Mouse (Mus musculus) cerebellum, adult 8-10 months (tissue): ENCODE measurements around the gene Rnase1.

ENCODE experiments used
- DNase-seq: peaks from one replicate; pipeline ENCODE4 v3.0.0; 2022

The Rnase1 gene

DNA sequence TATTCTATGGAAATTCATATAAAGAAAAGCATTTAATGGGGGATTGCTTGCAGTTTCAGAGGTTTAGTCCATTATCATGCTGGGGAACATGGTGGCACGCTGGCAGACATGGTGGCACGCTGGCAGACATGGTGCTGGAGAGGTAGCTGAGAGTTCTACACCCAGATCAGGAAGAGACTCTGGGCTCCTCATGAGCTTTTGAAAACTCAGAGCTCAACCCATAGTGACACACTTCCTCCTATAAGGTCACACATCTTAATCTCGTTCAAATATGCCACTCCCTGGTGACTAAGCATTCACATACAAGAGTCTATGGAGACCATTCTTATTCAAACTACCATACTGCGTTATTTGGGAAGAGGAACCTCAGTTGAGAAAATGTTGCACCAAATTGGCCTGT, 14.2 kb downstream of the Rnase1 start:
- DNase-seq, result no peak

DNA sequence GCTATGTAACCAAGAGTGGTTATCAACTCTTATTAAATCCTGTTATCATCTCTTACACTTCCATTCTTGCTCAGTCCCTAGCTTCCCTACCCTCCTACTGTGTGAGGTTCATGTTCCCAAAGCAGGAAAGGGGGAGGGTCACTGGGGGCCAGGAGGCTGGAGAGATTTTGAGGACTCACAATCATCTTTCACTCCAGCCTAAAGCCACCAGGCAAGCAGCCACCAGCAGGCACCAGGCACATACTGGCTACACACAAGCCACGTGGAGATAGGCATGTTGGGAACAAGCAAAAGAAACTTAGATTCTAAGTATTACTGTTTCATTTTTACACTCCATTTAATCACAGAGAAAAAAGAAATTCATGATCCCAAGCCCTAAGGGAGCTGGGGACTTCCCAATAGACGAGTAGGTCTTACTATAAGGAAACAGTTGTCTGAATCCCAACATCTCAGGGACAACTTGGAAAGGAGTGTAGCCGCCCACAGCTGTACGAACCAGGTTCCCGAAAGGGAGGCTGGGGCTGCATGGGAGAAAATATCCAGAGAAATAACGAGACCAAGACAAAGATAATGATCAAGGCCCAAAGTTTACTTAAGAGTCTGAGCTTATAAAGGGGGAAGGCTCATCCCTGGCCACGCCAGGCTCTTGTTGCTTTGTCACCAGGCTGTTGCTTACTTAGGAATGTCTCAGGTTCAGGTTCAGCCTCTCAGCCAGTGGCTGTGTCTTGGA, 15.3 kb downstream of the Rnase1 start:
- no peak for DNase-seq

DNA sequence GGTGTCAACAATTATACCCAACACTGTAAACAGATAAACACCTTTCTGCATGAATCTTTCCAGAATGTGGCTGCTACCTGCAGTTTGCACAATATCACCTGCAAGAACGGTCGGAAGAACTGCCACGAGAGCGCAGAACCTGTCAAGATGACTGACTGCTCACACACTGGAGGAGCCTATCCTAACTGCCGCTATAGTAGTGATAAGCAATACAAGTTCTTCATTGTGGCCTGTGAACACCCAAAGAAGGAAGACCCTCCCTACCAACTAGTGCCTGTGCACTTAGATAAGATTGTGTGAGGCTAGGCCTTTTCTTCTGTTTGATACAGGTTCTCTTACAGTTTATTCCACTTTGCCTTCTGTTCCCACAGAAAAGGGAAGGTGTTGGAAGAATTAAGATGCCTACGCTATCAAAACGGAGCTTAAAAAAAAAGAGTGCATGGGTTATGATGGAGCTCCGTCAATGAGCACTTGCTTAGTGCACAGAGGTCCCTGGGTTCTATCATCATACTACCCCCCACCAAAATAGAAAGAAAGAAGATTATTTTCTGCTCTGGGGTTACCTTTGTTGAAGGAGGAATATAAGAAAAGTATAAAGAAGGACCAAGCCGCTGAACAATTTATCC, 16.2 kb downstream of the Rnase1 start:
- no peak for DNase-seq

DNA sequence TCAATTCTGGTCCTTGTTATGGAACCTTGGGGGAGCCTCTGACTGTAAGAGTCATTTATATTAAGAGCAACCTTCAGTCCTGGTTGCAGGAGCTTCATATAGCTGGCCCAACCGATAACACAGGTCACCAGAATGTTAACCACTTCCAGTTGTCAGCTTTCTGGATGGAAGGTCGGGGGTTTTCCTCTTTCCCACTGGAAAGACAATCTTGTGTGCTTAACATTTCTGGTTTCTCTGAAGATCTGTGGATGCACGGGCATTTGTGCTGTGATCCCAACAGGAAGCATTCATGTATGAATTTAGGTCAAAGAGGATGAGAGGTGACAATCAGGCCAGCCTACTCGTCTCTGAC, 17.0 kb downstream of the Rnase1 start:
- DNase-seq, result no peak

DNA sequence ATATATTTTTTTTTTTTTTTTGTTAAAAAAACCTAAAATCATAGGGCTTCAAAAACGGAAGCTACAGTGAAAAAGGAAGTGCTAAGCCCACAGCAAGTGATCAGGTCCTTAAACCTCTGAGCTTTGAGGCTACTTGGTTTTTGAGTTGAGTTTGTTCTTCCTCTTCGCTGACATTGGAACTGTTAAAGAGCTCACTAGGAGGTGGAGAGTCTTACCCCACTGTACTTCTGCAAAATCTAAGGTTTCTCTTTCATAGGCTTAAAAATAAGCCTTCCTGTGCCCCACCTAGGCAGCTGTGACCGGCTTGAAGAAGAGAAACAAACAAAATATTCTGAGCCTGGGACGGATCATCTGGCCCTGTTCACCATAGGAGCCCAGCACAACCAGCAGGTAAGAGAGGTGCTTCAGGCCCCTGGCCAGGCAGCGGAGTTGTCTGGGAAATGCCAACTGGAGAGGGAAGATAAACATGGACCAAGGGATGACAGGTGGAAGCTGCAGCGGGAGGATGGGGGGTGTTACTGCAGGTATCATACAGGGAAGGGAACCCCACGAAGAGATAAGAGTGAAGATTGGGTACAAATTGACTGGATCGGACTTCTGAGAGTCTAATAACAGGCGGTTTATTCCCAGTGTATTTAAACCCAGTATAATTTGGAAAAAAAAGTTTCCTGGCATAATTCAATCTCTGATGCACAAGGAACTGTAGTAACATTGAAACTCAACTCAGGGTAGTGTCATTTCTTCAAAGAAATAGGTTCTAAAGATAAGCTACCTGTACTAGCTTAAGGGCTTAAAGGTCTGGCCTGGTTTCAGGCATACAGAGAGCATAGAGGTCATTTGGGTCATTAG, 17.6 kb downstream of the Rnase1 start:
- DNase-seq, result no peak

DNA sequence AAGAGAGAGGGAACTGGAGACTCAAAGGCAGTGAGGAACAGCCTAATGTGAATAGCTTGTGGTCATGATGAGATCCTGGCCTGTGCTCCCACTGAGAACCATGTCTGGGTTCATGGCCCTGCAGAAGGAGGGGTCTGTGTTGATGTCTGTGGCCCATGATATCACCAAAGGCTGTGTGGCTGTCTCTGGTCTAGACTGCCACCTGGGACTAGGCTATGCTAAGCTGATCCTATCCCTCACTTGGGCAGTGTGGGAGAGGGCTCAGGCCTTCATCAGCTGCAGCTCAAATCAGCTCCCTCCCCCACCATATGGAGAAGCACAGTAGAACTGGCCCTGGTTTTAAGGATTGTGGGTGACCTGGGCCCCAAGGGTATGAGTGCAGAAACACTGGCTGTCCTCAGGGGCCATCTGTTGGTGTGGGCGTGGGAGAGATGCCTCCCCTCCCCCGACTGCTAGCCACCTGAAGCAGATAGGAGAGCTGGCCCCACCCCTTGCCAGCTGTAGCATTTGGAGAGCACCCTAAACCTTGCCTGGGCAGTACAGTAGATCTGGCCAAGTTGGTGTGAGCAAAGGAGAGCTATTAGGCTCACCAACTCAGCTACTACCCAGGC, 18.8 kb downstream of the Rnase1 start:
- no peak for DNase-seq

DNA sequence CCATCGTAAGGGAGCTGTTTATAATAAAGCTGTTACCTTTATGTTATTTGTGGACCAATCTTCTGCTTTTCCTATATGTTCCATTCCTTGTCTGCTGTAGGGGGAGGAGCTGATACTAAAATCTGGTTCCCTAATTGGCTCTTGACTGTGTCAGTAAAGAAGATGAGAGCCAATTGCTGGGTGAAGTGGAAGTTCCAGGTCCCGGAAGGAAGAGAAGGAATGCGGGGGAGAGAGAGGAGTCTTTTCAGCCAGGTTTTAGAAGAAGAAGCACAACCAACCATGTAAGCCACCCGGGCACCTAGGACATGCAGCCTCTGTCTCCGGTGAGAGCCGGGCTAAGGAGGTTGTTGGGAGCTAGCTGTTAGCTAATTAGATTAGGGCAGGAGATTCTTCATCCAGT, 20.9 kb downstream of the Rnase1 start:
- DNase-seq, result no peak

DNA sequence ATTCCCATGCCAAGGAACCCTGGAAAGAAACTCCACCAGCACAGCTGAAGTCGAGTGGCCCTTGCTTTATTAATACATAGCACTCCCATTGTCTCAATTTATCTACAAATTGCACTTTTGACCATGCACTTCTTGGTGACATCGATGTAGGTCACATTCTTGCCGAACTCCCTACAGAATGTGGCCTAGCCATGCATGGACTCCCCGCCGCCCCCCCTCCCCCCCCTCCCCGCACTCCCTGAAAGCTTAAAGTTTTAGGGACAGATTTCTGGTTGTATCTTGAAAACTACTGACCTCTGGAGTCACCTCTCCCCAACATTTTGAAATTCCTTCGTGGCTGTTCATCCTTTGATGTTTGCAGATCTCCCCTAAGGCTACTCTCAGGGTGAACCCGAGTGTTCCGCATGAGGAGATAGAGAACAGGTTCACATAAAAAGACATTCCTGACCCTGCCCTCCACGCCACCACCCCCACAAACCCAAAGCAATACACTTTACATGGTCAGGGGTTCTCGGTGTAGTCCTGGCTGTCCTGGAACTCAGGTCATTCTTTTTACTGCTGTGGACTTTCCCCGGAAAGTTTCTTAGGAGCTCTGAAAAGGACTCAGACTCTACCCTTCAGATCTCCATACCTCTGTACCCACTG, 32.5 kb downstream of the Rnase1 start, which contains the start of gene Eddm3b:
Eddm3b (plus strand) TSS at position 511 of the 645 bp plus-strand sequence.
- no peak for DNase-seq

DNA sequence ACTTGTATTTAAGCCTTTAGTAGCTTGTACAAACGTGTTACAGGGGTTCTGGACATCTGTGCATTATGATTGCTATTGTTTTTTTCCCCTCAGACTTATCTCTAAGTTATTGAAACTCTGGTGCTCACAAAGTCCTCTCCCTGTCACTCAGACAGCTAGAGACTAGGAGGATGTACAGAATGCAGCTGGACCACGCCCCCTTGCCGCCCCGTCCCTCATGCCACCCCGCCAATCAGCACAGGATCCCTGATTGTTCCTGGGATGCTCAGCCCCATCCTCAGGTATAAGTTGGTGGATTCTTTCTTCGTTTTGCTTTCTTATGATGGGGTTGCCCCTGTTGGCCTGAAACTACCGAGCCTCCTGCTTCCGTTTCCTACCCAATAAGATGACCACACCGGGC, 33.1 kb downstream of the Rnase1 start:
- DNase-seq, result no peak

DNA sequence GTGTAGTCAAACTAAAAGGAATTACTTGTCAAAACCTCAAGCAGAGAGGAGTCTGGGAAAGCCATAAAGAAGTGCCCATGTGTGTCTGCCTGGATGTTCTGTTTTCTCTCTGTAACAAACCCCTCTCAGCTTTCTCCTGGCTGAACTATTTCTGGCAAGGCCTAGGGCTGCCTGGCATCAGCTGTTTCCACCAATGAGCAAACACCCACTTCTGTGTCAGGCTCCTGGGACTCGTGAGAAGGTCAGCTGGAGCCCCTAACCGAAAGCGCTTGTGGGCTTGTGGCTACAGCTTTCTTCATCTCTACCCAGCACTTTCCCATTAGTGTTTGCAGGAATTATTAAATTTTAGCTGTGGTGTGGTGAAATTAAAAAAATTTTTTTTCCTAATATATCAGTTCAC, 34.6 kb downstream of the Rnase1 start:
- no peak for DNase-seq

DNA sequence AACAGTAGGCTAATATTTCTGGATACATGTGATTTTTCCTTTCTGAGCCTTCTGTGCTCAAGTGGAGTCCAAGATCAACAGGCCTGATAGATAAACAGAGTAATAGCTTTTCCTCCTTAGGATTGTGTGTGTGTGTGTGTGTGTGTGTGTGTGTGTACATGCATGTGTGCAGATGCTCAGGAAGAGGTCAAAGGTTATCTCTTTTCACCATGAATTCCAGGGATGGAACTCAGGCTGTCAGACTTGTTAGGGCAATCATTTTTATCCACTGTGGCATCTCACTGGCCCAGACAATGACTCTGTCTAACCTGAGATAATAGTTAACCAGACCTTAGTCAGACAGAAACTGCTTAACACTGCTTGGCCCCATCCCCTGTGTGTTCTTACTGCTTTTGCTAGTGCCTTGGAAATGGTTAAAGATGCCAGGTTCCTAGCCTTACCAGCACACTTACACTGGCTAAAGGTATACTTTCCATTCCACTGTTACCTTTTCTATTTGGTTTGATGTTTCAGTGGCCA, 40.1 kb downstream of the Rnase1 start:
- no peak for DNase-seq

DNA sequence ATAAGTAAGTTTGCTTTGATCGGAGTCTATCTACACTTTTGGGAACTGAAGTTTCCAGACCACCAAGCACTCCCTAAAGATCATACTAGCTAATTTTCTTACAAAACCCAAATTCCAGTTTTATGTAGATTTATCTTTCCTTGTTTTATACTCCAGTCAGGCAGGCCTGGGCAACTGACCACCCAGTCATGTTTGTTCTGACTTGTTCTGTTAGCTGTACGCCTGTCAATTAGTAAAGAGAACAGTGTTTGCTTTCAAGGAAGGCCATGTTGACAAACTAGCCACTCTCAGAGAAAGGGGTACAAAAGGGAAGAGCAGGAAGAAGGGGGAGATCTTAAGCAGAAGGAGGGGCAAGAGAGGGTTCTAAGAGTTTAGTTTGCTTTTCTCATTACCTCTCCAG, 42.2 kb downstream of the Rnase1 start:
- no peak for DNase-seq

DNA sequence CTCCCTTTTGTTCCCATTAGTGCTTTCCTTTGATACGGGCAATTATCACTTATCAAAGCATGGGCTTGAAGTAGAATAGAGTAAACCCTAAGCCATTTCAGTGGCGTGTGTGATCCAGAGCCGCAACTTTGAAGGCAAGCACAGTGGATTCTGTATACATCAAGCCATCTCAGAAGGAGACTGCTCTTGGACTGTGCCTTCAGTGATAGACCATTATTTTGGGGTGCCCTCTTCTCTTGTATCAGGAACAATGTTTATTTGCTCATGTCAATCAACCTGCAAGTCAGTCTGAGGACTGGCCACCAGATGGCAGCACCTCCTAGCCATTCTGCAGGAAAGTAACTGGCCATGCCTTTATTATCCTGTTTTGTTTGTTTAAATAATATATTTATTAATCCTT, 43.4 kb downstream of the Rnase1 start:
- peak; percentile 50 for DNase-seq

DNA sequence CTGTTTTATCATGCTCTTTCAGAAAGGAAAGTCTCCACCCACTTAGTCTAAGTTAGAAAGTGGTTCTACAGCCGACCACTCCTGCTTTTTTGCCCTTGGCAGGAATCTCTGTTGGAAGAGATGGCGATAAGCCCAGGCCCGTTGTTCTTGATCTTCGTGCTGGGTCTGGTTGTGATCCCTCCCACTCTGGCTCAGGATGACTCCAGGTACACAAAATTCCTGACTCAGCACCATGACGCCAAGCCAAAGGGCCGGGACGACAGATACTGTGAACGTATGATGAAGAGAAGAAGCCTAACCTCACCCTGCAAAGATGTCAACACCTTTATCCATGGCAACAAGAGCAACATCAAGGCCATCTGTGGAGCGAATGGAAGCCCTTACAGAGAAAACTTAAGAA, 45.3 kb downstream of the Rnase1 start:
- DNase-seq, result no peak

DNA sequence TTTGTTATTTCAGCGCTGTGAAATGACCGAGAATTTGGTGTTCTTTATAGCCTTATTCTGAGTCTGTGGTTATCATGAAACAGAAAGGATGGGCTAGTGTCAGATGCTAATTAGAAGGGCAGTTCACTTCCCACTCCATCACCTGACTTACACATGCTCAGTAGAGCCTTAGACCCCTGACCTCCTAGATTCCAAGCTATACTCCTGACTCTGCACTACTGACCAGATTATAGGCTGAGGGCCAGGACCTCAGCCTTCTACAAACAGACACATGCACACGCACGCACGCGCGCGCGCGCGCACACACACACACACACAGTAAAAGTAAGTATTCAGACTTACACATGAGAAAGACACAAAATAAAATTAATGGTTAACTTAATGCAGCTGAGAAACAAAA, 47.7 kb downstream of the Rnase1 start:
- no peak for DNase-seq

DNA sequence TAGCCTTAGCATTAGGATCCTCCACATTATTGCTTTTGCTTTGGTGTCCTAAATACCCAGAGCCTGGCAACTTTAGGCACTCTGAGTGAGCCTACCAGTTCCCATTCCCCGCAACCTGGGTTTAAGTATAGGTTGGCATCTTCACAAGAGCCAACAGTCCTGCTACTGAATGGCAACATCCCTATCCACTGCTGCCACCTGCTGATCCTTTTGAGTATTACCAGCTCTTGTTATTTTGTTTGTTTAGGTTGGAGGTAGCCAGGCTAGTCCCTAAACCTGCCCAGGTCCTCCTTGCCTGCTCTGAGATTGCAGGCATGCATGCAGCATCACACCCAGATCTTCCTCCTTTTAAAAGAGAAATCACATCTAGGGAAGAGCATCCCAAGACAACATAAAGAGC, 48.3 kb downstream of the Rnase1 start:
- peak; percentile 85 for DNase-seq

DNA sequence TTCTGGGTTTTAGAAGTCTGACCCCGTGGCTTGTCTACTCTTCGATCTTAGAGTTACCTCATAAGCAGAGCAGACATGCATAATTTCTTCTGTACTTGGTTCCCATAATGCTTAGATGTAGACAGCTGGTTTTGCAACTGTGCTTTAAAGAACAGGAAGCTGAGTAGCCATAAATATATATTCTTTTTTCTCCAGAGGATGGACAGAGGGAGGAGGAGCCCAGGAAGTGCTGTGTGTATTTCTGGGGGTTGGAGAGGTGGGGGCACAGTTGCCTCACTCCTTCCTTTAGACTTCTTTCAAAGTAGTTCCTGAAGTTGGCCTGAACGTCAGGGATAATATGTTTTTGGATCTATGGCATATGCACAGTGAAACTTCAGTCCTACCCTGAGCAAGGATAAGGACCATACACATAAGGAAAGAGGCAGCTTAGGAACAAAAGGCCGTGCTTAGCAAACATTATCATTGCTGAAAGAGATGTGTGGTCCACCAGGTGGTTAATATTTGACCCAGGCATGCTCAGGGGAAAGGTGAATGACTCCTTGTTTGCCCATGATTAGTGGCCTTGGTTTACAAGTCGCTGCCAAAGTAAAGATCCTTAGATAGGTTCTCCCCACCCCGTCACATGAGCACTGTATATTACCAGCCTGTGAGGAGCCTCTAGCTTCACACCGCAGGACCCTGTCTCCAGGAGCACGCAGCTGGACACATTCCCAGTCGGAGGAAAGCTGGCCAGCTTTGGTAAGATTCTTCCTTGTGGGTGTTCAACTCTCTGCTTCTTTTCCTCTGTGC, 50.7 kb downstream of the Rnase1 start:
- DNase-seq, result no peak
